Mouse (Mus musculus): ENCODE results near the gene Gm11634. TPM values are rescaled to one million over a fixed set of nuclear protein-coding genes. Genes with fewer than 3 reads are reported as not detected.
A peak's percentile ranks its signal among the peaks of the same experiment; 100 is the strongest.

The Gm11634 gene
- polyA plus RNA-seq, 1 experiment from 2014 or later: not detected

DNA sequence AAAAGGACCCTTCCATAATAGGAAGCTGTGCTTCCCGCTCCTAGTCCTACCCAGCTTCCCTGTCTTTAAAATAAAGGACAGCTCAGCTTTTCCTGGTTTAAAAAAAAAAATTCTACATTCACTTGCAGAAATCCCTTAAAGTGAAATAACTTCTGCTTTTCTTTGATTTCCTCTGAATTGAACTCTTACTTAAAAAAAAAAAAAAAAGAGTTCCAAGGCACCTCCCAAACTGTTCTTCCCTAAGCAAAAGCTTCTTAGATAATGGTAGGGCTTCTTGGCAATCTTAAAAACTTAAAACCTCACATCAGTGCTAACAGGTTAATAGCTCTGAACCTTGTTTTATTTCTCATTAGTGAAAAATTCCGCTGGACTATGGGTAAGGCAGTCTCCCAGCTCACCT is 15.9 kb downstream of the Gm11634 start:
- WGBS: 90% methylated on average over 2 of the region's 2 CpGs
- no peak for ATAC-seq
- H3K27me3 ChIP-seq (replicated peaks): no peaks in the 10 kb centered on the region
- 0 out of 2 replicates have a peak, but pooled peaks cover 8% of the 10 kb centered on the region for H3K4me1 ChIP-seq (replicated peaks)
- H3K4me3 ChIP-seq (replicated peaks): no peak overlapping the region
- H3K4me2 ChIP-seq (replicated peaks): no peak overlapping the region
- no peak overlapping the region for H3K27ac ChIP-seq
- H3K9ac ChIP-seq: no peak overlapping the region
- no peaks in the 10 kb centered on the region for H3K9me3 ChIP-seq
- peaks cover 8% of the 10 kb centered on the region; the same call in 1 of the 2 replicates for H3K36me3 ChIP-seq

DNA sequence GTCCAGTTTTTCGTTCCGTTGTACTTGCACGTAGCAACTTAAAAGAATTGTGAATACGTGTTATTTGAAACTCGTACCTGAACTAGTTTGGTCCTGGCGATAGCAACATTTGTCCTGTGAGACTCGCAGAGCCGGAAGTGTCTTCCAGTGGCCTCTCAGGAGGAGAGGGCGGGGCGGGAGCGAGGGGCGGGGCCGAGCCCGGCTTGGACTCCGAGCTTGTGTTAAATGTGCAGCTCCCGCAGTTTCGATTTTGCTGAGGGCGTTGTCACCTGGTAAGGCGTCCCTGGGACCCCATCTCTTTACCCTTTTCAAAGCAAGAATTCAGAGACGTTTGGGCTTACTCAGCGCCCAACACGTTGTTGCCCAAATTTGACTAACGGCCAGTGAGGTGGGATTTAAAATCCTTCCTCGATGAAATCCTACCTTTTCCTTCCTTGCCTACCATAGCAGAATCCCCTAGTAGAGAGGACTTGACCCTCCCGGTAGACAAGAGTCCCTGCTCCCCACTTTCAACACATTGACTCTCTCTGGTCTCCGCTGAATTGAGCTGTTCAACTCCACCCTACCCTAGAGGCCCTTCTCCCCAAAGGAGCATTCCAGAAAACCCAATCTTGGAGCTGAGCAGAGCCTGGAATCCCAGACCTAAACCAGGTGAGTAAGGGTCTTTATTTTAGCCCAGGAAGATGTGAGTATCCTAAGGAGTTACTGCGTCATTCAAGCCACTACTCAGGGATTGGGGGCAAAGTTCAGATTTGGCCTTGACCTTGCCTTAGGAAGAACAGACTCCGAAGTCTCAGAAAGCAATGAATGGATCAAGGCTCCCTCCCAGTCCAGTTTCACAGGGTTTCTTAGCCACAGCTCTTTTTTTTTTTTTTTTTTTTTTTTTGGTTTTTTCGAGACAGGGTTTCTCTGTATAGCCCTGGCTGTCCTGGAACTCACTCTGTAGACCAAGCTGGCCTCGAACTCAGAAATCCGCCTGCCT is 16.7 kb downstream of the Gm11634 start, which contains the start of gene Tmem106a:
Gene Tmem106a (plus strand): TSS at position 189 of the 982 bp plus-strand sequence.
- Histone ChIP-seq H3K4me3 (replicated peaks) (peak within 1 kb of the TSS; percentile 47), H3K27ac (peak within 1 kb of the TSS; percentile 66)
- WGBS: 18% methylated on average over 31 of the region's 31 CpGs

DNA sequence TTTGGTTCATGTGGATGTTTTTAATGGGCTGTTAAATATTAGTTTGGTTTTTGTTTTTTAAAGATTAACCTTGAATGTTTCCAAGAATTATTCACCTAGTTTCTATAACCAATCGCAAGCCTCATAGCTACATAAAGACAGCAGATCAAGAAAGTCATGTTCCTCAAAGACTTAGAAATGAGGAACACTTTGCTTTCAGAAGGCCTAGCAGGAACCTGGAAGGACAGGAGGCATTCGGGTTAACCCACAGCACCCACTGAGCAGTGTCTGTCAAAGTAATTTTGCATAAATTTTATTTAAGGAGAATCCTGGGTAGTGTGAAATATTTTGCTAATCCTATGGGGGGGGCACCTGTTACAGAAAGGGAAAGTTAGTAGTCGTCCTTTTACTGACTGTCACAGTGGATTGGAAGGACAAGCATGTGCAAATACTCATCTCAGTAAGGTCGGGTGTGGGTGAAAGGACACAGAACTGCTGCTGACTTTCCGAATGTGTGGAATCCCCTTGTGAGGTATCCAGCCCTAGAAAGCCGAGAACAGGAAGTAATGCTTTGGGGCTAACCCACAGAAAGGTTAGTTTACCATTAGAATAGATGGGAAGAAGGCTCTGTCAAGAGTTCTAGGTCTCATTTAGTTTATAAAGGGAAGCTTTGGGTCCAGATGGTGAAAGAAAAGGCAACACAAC is 17.8 kb downstream of the Gm11634 start:
- WGBS: 68% methylated on average over 6 of the region's 6 CpGs
- no peak overlapping the region for H3K4me2 ChIP-seq (replicated peaks)
- peaks cover 27% of the 10 kb centered on the region for H3K36me3 ChIP-seq
- H3K27me3 ChIP-seq (replicated peaks): no peaks in the 10 kb centered on the region
- H3K9me3 ChIP-seq: no peaks in the 10 kb centered on the region
- H3K9ac ChIP-seq: no peak overlapping the region
- H3K4me3 ChIP-seq (replicated peaks): no peak overlapping the region
- 0 out of 2 replicates have a peak, but pooled peaks cover 8% of the 10 kb centered on the region for H3K4me1 ChIP-seq (replicated peaks)
- no peak for ATAC-seq
- H3K27ac ChIP-seq: no peak overlapping the region

More for the DNA sequence above, 16.7 kb downstream of the Gm11634 start, which contains the start of gene Tmem106a:
- Histone ChIP-seq H3K9me3 (no peaks in the 10 kb centered on the region), H3K9ac (peak within 1 kb of the TSS; percentile 53), H3K36me3 (peaks cover 16% of the 10 kb centered on the region), H3K4me2 (replicated peaks) (peak within 1 kb of the TSS; percentile 62), H3K4me1 (replicated peaks) (0 out of 2 replicates have a peak, but pooled peaks cover 8% of the 10 kb centered on the region), H3K27me3 (replicated peaks) (no peaks in the 10 kb centered on the region)
- peak; percentile 91 for ATAC-seq

DNA sequence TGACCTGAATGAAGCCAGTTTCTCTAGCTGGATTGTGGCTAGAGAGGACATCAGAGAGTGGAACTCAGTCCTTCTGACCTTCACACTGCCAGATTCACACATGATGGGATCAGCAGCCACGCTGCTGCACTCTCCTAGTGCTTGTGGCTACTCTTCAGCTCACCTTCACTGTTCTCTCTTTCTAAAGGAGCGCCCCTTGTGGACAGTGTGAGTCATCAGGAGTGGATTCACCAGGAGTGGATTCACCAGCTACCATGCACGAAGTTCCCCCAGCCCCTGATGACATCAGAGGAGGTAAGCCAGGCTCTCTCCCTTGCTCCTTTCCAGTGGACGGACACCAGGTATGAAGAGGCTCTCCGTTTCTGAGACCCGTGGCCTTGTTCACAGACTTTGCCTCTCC is 22.9 kb downstream of the Gm11634 start:
- 76% methylated on average over 6 of the region's 6 CpGs for WGBS
- no peak overlapping the region for H3K4me3 ChIP-seq (replicated peaks)
- no peaks in the 10 kb centered on the region for H3K4me1 ChIP-seq (replicated peaks)
- no peaks in the 10 kb centered on the region for H3K27me3 ChIP-seq (replicated peaks)
- no peaks in the 10 kb centered on the region for H3K9me3 ChIP-seq
- ATAC-seq: no peak
- H3K36me3 ChIP-seq: peaks cover 64% of the 10 kb centered on the region
- no peak overlapping the region for H3K27ac ChIP-seq
- H3K9ac ChIP-seq: no peak overlapping the region
- H3K4me2 ChIP-seq (replicated peaks): no peak overlapping the region

DNA sequence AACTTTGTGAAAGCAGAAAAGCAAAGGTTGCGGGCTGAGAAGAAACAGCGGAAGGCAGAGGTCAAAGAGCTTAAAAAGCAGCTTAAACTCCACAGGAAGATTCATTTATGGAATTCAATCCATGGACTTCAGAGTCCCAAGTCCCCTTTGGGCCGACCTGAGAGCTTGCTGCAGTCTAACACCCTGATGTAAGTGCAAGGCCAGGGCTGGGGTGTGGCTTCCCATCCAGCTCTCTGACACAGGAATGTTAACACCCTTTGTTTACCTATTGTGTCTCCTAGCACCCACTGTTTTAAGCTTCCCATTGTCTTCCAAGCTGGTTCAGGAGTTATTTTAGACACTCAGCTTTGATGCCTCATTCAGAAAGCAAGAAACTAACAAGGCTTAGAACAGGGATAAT is 30.6 kb downstream of the Gm11634 start:
- Histone ChIP-seq H3K4me3 (replicated peaks) (no peak overlapping the region), H3K4me2 (replicated peaks) (no peak overlapping the region), H3K4me1 (replicated peaks) (no peaks in the 10 kb centered on the region), H3K27me3 (replicated peaks) (no peaks in the 10 kb centered on the region), H3K9ac (no peak overlapping the region), H3K27ac (no peak overlapping the region), H3K9me3 (no peaks in the 10 kb centered on the region), H3K36me3 (peaks cover 60% of the 10 kb centered on the region)
- 73% methylated on average over 3 of the region's 3 CpGs for WGBS
- ATAC-seq: peak; percentile 75; the same call in 1 of the 2 replicates

DNA sequence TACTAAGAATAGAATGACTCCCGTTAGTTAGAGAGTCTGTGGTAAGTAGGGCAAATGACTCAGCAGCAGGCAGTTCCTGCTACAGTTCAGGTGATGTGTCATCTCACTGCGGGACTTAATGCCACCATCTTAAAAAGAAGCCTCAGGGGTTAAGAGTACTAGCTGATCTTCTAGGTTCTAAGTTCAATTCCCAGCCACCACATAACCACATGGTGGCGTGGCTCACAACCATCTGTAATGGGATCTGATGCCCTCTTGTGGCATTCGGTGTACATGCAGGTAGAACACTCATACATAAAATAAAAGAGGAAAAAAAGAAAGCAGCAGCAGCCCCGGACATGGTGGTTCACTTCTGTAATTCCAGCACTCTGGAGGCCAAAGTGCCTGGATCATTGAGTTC is 36.7 kb downstream of the Gm11634 start:
- Histone ChIP-seq H3K9me3 (no peaks in the 10 kb centered on the region), H3K36me3 (peaks cover 31% of the 10 kb centered on the region), H3K4me1 (replicated peaks) (no peaks in the 10 kb centered on the region), H3K27me3 (replicated peaks) (no peaks in the 10 kb centered on the region), H3K27ac (no peak overlapping the region), H3K9ac (no peak overlapping the region), H3K4me3 (replicated peaks) (no peak overlapping the region), H3K4me2 (replicated peaks) (no peak overlapping the region)
- WGBS: 43% methylated on average over 5 of the region's 5 CpGs
- peak; percentile 31; the same call in 1 of the 2 replicates for ATAC-seq

DNA sequence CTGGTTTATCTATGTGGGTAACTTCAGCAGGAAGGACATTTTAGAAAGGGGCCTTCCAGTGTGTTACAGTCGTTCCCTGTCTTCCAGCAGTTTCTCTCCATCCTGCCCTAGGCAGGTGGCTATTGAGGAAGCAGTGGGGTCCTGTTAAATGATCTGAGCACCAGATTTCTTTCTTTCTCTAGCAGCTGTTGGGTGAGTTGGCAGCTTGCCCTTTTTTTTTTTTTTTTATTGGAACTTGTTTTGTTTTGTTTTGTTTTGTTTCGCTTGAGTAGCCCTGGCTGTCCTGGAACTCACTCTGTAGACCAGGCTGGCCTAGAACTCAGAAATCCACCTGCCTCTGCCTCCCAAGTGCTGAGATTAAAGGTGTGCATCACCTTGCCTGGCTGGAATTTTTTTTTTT is 42.1 kb downstream of the Gm11634 start:
- H3K9ac ChIP-seq: no peak overlapping the region
- H3K4me1 ChIP-seq (replicated peaks): peaks cover 8% of the 10 kb centered on the region; the same call in 1 of the 2 replicates
- no peak overlapping the region for H3K27ac ChIP-seq
- H3K4me2 ChIP-seq (replicated peaks): no peak overlapping the region
- H3K4me3 ChIP-seq (replicated peaks): no peak overlapping the region
- H3K36me3 ChIP-seq: peaks cover 10% of the 10 kb centered on the region; the same call in 1 of the 2 replicates
- 67% methylated on average over 2 of the region's 2 CpGs for WGBS
- no peaks in the 10 kb centered on the region for H3K9me3 ChIP-seq
- H3K27me3 ChIP-seq (replicated peaks): no peaks in the 10 kb centered on the region
- no peak for ATAC-seq

DNA sequence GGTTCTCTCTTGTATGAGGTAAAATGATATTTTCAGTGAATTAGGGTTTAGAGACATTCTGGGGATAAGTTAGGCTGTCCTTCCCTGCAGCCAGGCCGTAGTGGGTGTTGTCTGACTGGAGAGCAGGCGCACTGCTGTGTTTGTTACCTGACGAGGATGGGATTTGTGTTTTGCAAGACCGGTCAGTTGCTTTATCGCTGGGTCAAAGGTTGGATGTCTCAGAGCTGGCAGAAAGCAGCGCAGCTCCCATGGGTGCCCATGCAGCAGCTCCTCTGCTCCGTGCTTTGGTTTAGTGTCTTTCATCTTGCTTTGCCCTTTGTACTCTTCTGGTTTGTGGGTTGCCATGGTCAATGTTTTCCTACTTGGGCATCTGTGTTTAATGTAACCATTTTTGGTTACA is 42.5 kb downstream of the Gm11634 start:
- H3K4me1 ChIP-seq (replicated peaks): peaks cover 8% of the 10 kb centered on the region; the same call in 1 of the 2 replicates
- H3K9ac ChIP-seq: no peak overlapping the region
- H3K4me3 ChIP-seq (replicated peaks): no peak overlapping the region
- no peaks in the 10 kb centered on the region for H3K9me3 ChIP-seq
- no peaks in the 10 kb centered on the region for H3K27me3 ChIP-seq (replicated peaks)
- WGBS: 81% methylated on average over 7 of the region's 7 CpGs
- no peak overlapping the region for H3K4me2 ChIP-seq (replicated peaks)
- ATAC-seq: no peak
- no peak overlapping the region for H3K27ac ChIP-seq
- peaks cover 10% of the 10 kb centered on the region; the same call in 1 of the 2 replicates for H3K36me3 ChIP-seq

DNA sequence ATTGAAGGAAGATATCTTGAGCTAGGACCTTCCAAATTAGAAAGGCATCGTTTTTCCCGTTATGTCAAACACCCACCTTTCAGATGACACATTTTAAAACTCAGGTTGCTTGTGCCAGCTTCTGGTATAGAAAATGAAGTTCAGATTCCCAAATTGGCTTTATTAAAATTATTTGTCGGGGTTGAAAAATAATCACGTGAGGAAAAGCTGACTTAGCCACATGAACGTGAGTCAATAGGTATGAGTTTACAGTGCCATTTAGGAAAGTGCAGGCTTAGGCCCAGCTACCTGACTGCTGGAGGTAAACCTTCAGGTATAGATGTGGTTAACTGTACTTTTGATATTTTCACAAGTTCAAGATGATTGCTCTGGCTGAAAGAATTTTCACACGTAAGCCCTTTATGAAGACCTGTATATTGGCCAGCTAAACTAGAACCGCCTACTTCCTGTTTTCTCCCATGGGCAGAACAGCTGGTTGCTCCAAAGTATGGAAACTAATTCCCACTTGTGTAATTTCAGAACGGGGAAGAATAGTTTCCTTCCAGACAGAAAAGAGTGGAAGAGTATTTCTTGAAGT is 45.6 kb downstream of the Gm11634 start:
- peak overlapping the region; percentile 56 for H3K4me2 ChIP-seq (replicated peaks)
- no peak for ATAC-seq
- peak overlapping the region; percentile 88 for H3K4me3 ChIP-seq (replicated peaks)
- WGBS: 9% methylated on average over 8 of the region's 8 CpGs
- H3K27ac ChIP-seq: peak overlapping the region; percentile 91
- H3K4me1 ChIP-seq (replicated peaks): peaks cover 14% of the 10 kb centered on the region; the same call in 1 of the 2 replicates
- H3K36me3 ChIP-seq: peaks cover 5% of the 10 kb centered on the region; the same call in 1 of the 2 replicates
- no peaks in the 10 kb centered on the region for H3K9me3 ChIP-seq
- H3K27me3 ChIP-seq (replicated peaks): no peaks in the 10 kb centered on the region
- peak overlapping the region; percentile 77 for H3K9ac ChIP-seq

DNA sequence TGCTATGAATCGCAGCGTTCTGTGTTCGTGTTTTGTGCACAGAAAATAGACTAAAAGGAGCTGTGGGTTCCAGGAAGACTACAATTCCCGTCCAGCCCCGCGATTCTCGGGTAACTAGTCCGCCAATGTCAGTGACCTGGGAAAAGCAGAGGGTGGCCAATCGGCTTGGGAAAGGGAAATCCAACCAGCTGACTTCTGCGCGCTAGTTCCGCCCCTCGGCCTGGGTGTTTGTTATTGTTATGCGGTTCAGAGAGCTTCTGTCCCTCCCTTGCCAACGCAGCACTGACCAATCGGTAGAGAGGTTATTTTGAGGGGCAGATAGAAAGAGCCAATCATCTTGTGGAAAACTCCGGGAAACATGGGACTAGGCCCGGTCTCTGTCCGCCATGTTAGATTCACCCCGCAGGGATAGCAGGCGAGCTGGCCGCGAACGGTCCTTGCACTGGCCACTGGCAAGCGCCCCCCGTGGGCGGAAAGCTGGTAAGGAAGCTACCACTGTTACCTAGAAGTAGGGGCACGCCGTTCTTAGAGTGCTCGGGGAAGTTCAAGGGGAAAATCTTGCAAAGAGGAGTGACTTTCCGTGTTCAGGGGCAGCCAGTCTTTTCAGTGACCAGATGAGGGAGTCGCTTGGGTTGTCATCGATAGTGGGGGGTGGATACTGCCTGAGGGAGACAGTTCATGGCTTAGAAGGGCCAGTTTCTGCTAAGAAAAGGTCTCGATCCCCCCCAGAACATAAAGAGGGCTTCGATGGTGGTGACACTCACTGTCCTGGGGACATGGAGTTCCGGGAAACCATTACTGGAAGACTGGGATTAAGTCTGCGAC is 46.4 kb downstream of the Gm11634 start:
- Histone ChIP-seq H3K9ac (peak overlapping the region; percentile 77), H3K9me3 (no peaks in the 10 kb centered on the region), H3K4me3 (replicated peaks) (peak overlapping the region; percentile 88), H3K4me2 (replicated peaks) (peak overlapping the region; percentile 56), H3K27ac (peak overlapping the region; percentile 92), H3K4me1 (replicated peaks) (peaks cover 14% of the 10 kb centered on the region; the same call in 1 of the 2 replicates), H3K27me3 (replicated peaks) (no peaks in the 10 kb centered on the region), H3K36me3 (no peaks in the 10 kb centered on the region)
- peak; percentile 97 for ATAC-seq
- WGBS: under 1% methylated on average over 37 of the region's 37 CpGs

DNA sequence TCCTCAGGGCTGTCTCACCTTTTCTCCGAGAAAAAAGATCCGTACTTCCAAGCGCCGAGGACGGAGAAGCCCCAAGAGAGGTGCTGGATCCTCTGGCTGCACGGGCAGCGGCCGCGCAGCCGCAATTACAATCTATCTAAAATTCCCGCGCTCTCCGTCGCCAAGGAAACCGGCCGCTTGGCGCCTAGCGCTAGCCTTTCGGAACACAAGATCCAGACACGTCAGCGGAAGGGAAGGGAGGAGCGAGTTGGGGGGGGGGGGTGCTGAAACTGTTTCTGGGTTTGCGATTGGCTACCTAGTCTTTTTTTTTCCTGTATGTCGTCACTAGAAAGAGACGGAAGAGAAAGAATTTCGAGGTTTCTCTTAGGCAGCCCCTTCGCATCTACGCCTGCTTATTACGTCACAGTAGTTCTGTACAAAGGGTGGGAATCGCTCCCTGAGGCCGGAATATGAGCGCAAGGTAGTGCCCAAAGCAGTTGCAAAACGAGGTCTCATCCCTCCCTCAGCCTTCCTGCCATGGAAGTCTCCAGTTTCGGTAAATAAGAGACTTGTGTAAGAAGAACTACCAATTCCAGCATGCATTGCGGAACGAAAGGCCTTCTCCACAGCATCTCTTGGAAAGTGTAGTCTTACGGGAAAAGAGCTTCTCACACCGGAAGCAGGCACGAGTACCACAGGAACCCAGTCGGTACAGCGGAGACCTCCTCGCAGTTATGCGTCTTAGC is 47.1 kb downstream of the Gm11634 start, which contains the start of the genes Brca1 and Nbr1:
Gene Brca1 (minus strand): TSS at position 205 of the 725 bp plus-strand sequence.
Gene Nbr1 (plus strand): TSS at position 399 of the 725 bp plus-strand sequence.
- Histone ChIP-seq H3K4me2 (replicated peaks) (peak within 1 kb of the TSS; percentile 65), H3K9ac (peak within 1 kb of the TSS; percentile 77), H3K9me3 (no peaks in the 10 kb centered on the region), H3K27ac (peak within 1 kb of the TSS; percentile 92), H3K36me3 (no peaks in the 10 kb centered on the region), H3K27me3 (replicated peaks) (no peaks in the 10 kb centered on the region), H3K4me3 (replicated peaks) (peak within 1 kb of the TSS; percentile 88), H3K4me1 (replicated peaks) (peaks cover 14% of the 10 kb centered on the region; the same call in 1 of the 2 replicates)
- under 1% methylated on average over 43 of the region's 43 CpGs for WGBS
- peak; percentile 87 for ATAC-seq

Measured in intestine, embryonic 15.5 days (tissue).